8 mouse cellular contexts compared by ENCODE assay signal in the genomic region with DNA sequence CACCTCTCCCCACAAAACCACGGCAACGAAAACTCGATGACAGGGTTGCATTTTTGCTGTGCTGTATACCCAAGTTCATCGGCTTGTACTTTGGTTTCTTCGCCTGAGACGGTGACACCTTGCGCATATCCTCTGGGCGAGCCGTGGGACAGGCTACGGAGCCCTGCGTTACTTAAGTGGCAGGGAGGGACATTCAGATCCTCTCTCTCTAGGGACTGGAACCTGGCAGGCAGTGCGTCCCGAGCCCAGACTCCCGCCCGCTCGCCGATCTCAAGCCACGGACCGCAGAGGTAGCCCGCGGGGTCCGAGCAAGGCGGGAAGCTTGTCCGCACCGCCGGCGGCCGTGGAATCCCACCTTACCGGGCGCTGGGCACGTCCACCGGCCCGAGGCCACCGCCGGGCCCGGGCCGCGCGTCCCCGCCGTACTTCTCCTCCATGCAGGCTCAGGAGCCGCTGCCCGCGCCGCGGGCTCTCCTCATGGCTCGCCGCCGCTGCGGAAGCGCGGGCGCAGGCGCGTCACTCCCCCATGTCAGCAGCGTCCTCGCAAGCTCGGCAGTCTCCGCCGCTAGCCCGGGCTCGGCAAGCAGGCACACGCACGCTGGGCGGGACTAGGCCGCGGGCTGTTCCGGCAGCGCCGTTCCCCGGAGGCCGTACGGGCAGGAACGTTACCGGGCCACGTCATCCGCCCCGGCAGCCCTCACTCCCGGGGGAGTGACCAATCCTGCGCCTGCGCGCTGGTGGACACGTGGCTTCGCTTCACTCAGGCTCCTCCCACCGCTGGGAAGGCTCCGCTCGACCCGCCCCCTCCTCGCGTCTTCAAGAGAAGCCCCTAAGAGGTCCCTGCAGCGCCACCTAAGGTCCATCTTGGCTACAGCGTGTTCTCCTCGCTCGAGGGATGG. TPM values are rescaled to one million over a fixed set of nuclear protein-coding genes. Genes with fewer than 3 reads are reported as not detected.
A peak's percentile ranks its signal among the peaks of the same experiment; 100 is the strongest.
DNase-seq lines count a peak whose midpoint lies in the region; ATAC-seq and TF ChIP-seq lines count a peak whose summit lies in the region.

A gene (minus strand): TSS at position 687 of the 899 bp plus-strand sequence.

- WGBS in forebrain, embryonic 15.5 days, result under 1% methylated on average over 88 of the region's 94 CpGs
- under 1% methylated on average over 93 of the region's 94 CpGs for WGBS in lung, adult 2 months

- peak within 1 kb of the TSS; percentile 57; the same call in 1 of the 2 replicates for H3K27ac ChIP-seq in ES-E14 (ENCODE audit: insufficient read depth, low read depth, low read length, poor library complexity, severe bottlenecking)
- H3K27ac ChIP-seq in forebrain, embryonic 15.5 days (replicated peaks), result peak within 1 kb of the TSS; percentile 92

- peak; percentile 100 for DNase-seq in ES-E14 (ENCODE audit: low read depth, low spot score)
- DNase-seq in cerebellum, adult 11-12 months, result peak; percentile 100
- DNase-seq in heart, postnatal 25 days (ENCODE audit: low spot score), result peak; percentile 98
- peak; percentile 97 to 99 for DNase-seq in layer of hippocampus, adult 18-20 months (ENCODE audit: low spot score in 2 of 2)
- peak; percentile 99 for DNase-seq in lung, adult 2 months
- peak; percentile 99 for DNase-seq in thymus, adult 18-20 months

- H3K4me2 ChIP-seq in forebrain, embryonic 15.5 days (replicated peaks), result peak within 1 kb of the TSS; percentile 89

- H3K4me1 ChIP-seq in ES-E14 (ENCODE audit: control insufficient read depth in 2 of 2, insufficient read depth in 2 of 2, low read length in 2 of 2, poor library complexity in 1 of 2), result peaks cover 0 to 3% of the 10 kb centered on the region in 2 experiments; a peak in 1 of 4 replicates
- peaks cover 23% of the 10 kb centered on the region for H3K4me1 ChIP-seq in forebrain, embryonic 15.5 days
- no peaks in the 10 kb centered on the region; the same call in 1 of the 2 replicates for H3K4me1 ChIP-seq in lung, adult 2 months (ENCODE audit: control insufficient read depth, insufficient read depth, low read length)

- intact Hi-C loops in heart, postnatal 25 days (cut with DNase I), result loop anchor here (5.0 to 10.0 kb wide), 2 partner anchors 101 to 338 kb away; a partner anchor contains a TSS

- TF ChIP-seq CTCF in lung, adult 2 months (IDR thresholded peaks at IDR 0.05; ENCODE audit: insufficient read depth, low read length), result peak; percentile 77

- in situ Hi-C loops in ES-E14 (cut with MboI; ENCODE audit: low sequenced_read_pairs in 2 of 2, unreplicated experiment in 2 of 2), result no loop called here

- H3K9ac ChIP-seq in ES-E14 (ENCODE audit: insufficient read depth, low read depth, low read length, poor library complexity, severe bottlenecking), result peak within 1 kb of the TSS; percentile 98
- peak within 1 kb of the TSS; percentile 99 for H3K9ac ChIP-seq in forebrain, embryonic 15.5 days (replicated peaks)

- H3K9me3 ChIP-seq in ES-E14 (ENCODE audit: control insufficient read depth, insufficient read depth, low read depth, low read length), result no peaks in the 10 kb centered on the region
- no peaks in the 10 kb centered on the region for H3K9me3 ChIP-seq in forebrain, embryonic 15.5 days

- H3K4me3 ChIP-seq in ES-E14 (ENCODE audit: insufficient read depth in 1 of 2, low read depth in 1 of 2, low read length in 2 of 2, poor library complexity in 1 of 2, severe bottlenecking in 1 of 2), result peak within 1 kb of the TSS; percentile 88 to 99
- peak within 1 kb of the TSS; percentile 84 for H3K4me3 ChIP-seq in forebrain, embryonic 15.5 days
- H3K4me3 ChIP-seq in lung, adult 2 months (replicated peaks; ENCODE audit: extremely low read depth, low read depth, low read length), result peak within 1 kb of the TSS; percentile 86

- no peaks in the 10 kb centered on the region for H3K36me3 ChIP-seq in ES-E14 (ENCODE audit: control insufficient read depth, insufficient read depth, low read length, poor library complexity, severe bottlenecking)
- peaks cover under 1% of the 10 kb centered on the region; the same call in 1 of the 2 replicates for H3K36me3 ChIP-seq in forebrain, embryonic 15.5 days

- no peaks in the 10 kb centered on the region for H3K27me3 ChIP-seq in forebrain, embryonic 15.5 days

- peak; percentile 98 for ATAC-seq in forebrain, embryonic 15.5 days (replicated peaks)
- ATAC-seq in neutrophil, adult 5-6 weeks (ENCODE audit: extremely low read depth, insufficient number of reproducible peaks, low FRiP score, poor library complexity, severe bottlenecking), result peak; percentile 94

- TF ChIP-seq POLR2A in lung, adult 2 months (IDR thresholded peaks at IDR 0.05; ENCODE audit: borderline replicate concordance, extremely low read depth, low read depth, low read length), result peak; percentile 66; the same call in 1 of the 2 replicates

TF ChIP-seq in ES-E14, 5 proteins besides CTCF, POLR2A, EP300 and RAD21:
- TF ChIP-seq MAFK (IDR thresholded peaks at IDR 0.05; ENCODE audit: insufficient read depth, low read depth, low read length), result no peak
- TF ChIP-seq ZC3H11A (IDR thresholded peaks at IDR 0.05; ENCODE audit: borderline replicate concordance, low read depth, low read length), result no peak
- no peak for TF ChIP-seq ZNF384 (IDR thresholded peaks at IDR 0.05; ENCODE audit: low read depth, low read length)
- TF ChIP-seq CHD2 (IDR thresholded peaks at IDR 0.05; ENCODE audit: low read depth, low read length), result no peak
- peak; percentile 33; the same call in 1 of the 2 replicates for TF ChIP-seq HCFC1 (IDR thresholded peaks at IDR 0.05; ENCODE audit: borderline replicate concordance, insufficient read depth, low read length)

RNA-seq across cellular contexts. Expression of the gene that starts here (rescaled TPM):
- total RNA-seq in ES-E14 (2012; rRNA removed), result 85.6 and 102 TPM in 2 replicates
- polyA plus RNA-seq in forebrain, embryonic 15.5 days (2015; fragmentation: Nextera tagmentation; extraction: Ambion mirVana), result 36.3 and 36.6 TPM in 2 replicates
- 10 to 100 TPM; 20.5 to 23.8 TPM for total RNA-seq in heart, postnatal 25 days (2021)
- 10 to 100 TPM; 36.6 to 36.8 TPM for total RNA-seq in layer of hippocampus, adult 18-20 months (2021)
- polyA plus RNA-seq in lung, adult 2 months (2012; rRNA removed), result 21.2 and 29.4 TPM in 2 replicates
- total RNA-seq in neutrophil, adult 5-6 weeks (2017), result 96.0 and 107 TPM in 2 replicates

Comparison
In these comparisons a context has a peak if more than half of its experiments do, and no peak if none do; other contexts are left out.
1. Peak in every context shown above with its lines: DNase-seq, ATAC-seq, H3K4me3 ChIP-seq and H3K27ac ChIP-seq.